Mouse (Mus musculus) regulatory T cell (primary cell): ENCODE measurements around the gene Spsb3.

Experiments used
- in situ Hi-C: fragments of 300-600 bp; cut with MboI, MseI; formaldehyde crosslinking; loops from one replicate; pipeline ENCODE4 v1.15.1; 2025; ENCODE audit warnings: high pct_unique_total_duplicates

The Spsb3 gene

DNA sequence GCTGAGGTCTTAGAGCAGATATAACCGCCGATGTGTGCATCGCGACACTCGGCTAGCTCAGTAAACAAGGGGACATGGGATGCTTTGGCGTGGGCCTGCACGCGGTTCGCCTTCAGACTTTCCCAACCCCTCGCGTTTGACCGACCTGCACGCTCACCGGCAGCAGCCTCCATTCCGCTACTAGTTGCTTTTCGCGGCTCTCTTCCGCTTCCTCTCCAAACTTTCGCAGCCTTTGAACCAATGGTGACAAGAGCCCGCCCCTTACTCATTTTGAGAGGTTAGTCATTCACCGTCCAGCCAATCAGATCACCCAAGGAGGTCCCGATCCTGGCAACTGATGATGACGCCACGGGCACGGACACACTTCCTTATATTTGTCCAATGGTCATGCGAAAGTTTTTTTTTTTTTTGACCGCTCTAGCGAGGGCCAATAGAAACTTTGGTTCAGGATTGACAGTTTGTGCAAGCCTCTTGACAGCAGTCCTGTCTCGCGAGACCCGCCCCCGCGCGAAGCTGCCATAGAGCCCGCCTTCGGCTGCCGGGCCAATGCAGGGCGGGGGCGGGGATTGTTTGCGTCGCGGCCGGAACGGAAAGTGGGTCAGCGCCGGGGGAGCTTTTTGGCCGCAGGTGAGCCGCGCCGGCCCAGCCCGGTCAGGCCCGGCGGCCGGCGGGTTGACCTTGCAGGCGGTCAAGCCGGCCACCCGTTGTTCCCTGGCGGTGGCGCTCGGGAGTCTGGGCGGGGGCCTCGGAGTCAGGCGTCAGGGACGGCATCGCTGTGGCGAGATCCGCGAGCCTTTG lies at the start of gene Spsb3, which contains the start of gene Nubp2:
Spsb3 (plus strand) TSS at position 510 of the 798 bp plus-strand sequence.
Nubp2 (minus strand) TSS at position 216 of the 798 bp plus-strand sequence.
- in situ Hi-C loops, result no loop called here

DNA sequence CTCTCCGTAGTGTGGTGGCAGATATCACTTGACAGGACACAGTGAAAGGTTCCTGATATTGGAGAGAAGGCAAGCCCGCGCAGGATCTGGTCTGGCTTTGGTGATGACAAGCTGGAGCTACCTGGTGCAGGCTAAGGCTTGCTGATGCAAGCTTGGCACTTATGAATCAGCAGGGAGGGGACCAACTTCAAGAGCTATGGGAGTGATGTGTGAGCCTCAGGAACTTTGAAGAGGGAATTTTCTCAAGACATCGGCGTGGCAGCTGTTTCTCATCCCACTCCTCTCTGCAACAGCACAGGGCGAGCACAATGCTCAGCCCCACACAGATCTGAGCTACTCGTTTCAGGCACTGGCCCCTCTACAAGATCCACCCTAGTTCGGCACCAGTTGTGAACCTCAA lies 46.6 kb upstream of the Spsb3 start, which contains the start of gene Hagh:
Hagh (plus strand) TSS at position 302 of the 400 bp plus-strand sequence.
- in situ Hi-C loops, result no loop called here

DNA sequence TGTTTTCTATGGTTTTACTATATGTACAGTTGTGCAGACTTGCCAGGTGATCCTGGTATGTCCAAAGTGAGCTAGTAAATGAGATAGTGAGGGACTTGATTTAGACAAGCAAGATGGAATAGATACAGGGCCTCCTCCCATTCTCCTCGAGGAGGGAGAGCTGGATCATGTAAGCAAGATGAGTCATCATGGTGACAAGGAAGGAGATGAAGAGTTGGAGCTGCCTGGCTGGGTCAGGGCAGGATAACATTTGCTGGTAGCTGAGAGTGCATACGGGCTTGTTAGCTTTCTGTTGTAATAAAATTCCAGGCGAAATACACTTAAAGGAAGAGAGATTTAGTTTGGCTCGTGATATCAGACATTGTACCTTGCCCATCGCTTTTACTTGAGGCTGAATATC lies 46.1 kb upstream of the Spsb3 start:
- in situ Hi-C loops, result no loop called here

DNA sequence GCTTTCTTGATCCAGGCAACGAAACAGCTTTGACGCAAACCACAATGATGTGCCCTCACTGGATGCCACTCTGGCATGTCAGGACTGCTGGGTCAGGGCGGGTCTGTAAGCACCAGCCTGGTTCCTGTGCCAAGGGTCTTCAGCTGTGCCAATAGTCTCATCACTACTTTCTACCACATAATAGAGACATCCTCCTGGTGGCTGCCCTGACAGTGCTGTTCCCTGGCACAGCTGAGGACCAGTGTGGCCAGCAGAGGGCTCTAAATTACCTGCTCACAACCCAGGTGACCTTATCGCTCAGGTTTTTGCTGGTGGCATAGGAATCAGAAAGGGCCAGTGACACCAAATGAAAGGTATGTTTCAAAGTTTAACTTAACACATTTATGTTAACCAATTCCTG lies 45.3 kb upstream of the Spsb3 start:
- in situ Hi-C loops, result no loop called here

DNA sequence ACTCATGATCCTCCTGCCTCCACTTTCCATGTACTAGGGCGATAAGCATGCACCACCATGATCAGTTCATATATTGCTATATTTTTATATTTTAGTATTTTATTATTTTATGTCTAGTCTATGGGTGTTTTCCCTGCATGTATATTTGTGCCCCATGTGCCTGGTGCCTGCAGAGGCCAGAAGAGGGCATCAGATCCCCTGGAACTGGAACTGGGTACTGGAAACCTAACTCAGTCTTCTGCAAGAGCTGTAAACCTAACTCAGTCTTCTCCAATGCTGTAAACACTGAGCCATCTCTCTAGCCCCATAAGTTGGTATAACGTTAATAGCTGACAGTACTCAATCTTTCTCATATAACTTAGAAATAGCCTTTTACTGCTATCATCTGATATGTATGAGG lies 43.8 kb upstream of the Spsb3 start:
- in situ Hi-C loops, result no loop called here

DNA sequence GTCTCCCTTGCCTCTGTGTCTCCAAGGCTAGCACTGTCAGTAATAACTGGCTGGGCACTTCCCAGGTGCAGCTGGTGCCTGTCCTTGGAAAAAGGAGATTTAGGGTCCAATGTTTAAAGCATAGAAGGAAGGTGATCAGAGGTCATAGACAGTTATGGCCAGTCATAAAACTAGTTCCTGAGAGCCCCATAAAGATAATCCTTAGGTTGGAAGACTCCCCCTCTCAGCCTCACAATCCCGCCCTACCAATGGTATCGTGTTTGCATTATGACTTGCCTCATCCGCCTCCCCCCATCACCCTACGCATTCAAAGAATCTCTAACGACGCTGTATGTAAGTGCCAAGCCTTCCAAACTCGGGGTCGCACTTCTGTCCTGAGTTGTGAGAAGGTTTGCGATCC lies 41.9 kb upstream of the Spsb3 start:
- in situ Hi-C loops, result no loop called here

DNA sequence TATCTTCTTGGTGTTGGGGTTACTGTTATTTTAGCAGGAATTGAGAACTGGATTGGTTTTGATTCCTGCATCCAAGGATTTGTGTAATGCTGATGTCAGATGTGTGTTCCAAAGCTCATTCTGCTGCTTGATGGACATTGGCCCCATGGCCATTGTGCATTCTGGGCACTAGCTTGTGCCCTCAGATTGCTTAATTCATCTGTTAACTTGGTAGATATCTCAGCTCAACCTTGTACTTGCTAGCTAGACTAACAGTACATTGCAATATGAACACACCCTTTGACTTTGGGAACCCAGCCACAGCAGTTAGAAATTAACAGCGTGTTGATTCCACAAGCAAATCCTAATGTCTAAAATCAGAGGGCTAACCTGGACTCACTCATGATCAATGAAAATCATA lies 39.1 kb upstream of the Spsb3 start:
- in situ Hi-C loops, result no loop called here

DNA sequence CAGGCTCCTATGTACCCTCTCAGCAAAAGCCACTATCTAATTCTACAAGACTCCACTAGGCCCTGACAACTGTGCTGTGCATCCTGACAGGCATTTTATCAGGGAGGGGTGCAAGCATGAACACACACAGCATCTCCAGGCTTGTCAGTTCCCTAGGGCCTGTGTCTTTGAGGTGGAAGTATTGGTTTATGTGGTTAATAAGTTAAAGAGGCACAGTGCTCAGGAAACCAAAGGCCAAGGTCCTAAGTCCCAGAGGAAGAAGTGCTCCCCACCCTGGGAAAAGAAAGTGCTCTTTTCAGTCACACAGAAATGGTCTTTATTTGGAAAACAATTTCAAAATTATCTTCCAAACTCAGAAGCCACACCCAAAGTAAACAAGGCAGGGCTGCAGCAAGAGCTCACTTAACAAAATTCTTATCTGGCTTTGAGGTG lies 37.8 kb upstream of the Spsb3 start:
- in situ Hi-C loops, result no loop called here

DNA sequence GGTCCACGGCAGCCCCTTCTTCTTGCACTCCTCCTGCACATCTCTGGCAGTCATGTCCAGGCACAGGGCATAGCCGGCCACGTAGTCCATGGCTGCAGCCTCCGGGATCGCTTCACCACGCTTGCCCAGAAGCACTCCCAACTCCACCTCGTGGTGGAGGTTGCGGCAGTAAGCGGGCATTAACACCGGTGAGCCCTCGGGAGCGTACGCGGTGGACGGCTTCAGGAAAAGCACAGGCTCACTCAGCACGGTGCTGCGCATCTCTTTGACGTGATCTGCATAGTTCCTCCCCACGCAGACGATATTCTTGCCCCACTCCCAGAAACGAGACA lies 36.7 kb upstream of the Spsb3 start:
- in situ Hi-C loops, result loop anchor here (5.0 kb wide), 1 partner anchor 43 kb away; no protein-coding TSS in a partner anchor

DNA sequence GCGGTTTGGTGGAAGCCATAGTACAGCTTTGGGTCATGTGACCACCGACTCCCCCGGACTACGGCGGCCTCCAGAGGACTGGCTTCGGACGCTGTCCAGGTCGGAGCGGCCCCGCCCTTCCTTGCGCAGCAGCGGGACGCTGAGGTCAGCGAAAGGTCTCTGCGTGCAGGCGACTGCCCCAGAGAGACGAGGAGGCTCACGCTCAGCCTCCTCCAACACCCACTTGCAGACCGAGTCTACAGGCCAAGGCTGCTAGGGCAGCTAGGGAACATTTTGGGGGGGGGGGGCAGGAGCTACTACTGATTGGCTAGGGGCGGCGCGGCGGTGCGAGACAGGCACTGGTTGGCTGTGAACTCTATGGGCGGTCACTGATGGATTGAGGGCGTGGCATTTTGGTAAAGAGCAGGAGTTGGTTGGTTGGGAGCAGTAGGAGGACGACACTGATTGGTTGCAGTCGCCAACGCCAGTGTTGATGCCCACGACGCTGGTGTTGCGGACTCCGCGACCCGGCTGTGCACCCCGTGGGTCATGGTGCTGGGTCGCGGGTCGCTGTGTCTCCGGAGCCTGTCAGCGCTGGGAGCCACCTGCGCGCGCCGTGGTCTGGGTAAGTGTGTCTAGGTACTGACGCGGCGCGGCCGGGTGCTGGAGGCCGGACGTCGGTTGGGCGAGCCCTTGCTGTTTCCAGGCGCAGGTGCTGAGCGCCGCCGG lies 36.2 kb upstream of the Spsb3 start, which contains the start of gene Fahd1:
Fahd1 (minus strand) TSS at position 300 of the 708 bp plus-strand sequence.
- in situ Hi-C loops, result loop anchor here (5.0 kb wide), 1 partner anchor 42 kb away; no protein-coding TSS in a partner anchor

DNA sequence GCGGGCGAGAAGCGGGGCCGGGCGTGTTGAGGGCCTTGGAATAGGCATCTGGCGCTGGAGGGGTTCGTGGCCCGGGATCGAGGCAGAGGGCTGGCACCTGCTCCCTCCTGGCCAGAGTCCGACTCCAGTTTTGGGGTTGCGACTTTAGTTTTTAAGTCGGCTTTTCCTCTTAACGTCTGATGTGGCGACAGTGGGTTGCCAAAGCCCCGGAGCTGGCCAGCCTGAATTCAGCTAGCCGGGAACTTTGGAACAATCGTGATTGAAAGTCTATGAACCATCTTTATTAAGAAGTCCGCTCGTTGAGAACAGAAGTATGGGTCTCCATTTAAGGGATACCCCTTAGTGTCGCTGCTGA lies 35.7 kb upstream of the Spsb3 start:
- in situ Hi-C loops, result loop anchor here (5.0 kb wide), 1 partner anchor 42 kb away; no protein-coding TSS in a partner anchor

DNA sequence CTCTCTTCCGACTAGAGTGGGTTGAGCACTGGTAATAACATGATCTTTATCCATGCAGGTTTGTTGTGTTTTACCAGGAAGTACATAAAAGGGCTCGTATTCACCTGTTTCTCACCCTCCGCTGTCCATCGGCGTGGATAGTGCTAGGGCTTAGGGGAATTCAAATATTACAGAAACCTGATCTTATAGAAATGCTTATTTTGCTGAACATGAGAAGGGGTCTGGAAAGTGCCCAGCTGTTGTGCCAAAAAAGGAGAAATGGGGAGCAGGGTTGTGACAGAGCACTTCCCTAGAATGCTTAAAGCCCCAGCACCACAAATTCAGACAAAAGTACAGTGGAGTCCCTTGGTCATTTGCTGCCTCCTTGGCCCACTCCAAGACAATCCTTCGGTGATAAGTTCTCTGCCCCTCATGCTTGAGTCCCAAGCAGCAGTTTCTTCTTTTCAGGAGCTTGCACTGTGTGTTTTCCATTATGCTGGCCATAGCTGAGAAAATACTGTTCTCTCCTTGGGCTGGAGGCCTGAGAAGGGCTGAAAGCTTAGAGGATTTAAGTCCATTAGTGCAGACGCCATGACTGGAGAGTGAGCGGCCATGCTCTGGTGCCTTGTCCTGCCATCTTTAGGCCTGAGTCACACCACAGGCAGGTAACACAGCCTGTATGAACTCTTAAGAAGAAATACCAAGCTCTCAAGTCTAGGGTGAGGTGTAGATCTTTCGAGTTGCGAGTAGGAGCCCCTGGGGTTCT lies 34.9 kb upstream of the Spsb3 start:
- in situ Hi-C loops, result loop anchor here (5.0 kb wide), 1 partner anchor 41 kb away; no protein-coding TSS in a partner anchor

DNA sequence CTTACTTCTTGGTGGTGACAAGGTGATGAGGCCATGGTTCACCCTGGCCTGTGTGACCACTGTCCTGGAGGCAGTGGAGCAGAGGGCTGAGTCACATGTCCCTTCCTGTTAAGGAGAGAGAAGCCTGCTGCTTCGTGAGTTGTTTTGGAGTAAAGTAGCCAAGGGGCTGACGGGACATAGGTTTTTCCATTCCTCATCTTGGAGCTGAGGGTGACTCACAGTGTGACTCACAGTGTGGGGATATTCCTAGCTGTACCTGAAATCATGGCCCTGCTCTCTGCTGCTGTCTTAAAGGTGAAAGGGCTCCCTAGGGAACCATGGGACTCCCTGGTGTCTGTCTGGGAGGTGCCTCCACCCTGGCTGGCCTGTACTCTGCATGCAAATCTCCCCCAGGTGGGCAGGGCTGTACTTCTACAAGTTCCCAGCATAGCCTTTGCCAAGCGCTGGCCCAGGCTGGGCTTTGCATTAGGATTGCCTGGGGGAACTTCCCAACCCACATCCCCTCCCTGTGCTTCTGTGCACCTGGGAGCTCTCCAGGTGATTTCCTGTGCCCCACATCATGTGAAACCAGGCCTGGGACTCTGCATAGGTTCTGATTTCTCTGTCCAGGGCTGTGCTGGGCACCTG lies 30.5 kb upstream of the Spsb3 start:
- in situ Hi-C loops, result no loop called here

DNA sequence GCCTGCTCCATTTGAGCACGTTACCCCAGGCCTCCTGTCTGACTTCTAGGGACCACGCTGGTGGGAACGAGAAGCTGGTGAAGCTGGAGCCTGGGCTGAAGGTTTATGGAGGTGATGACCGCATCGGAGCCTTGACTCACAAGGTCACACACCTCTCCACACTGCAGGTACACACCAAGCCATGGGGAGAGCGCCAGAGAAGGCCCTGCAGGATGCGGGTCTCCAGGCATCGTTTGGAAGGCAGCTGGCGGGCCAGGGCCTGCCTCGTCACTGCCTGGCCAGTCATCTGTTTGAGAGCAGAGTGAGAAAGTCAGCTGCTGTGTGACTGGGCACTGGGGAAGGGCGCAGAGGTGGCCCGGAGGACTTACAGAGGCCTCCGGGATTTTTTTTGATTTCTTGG lies 29.9 kb upstream of the Spsb3 start:
- in situ Hi-C loops, result no loop called here

DNA sequence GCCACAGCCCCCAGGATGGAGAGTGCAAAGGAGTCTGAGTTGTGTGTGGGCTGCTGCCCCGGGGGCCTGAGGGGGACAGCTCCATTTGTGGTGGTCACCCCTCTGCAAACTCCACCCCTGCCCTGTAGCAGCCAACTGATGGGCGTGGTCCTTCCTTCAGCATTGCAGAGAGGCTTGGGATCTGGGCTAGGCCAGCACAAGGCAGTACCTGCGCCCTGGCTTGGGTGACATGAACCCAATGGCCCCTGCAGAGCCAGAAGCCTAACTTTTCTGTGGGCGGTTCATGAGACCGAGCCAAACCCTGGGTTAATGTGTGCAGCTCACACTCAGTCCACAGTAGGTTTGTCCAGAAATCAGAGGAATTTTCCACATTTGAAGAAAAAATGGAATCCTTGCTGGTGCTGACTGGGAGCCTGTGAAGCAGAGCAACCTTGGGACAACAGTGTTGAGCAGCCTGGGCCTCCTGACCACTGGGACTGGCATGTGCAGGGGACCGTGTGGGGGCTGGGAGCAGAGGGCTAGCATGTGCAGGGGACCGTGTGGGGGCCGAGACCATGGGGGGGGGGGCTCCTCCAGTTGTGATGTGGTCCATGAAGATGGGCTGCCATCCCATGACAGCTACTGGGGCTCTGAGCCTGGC lies 28.5 kb upstream of the Spsb3 start:
- in situ Hi-C loops, result no loop called here

DNA sequence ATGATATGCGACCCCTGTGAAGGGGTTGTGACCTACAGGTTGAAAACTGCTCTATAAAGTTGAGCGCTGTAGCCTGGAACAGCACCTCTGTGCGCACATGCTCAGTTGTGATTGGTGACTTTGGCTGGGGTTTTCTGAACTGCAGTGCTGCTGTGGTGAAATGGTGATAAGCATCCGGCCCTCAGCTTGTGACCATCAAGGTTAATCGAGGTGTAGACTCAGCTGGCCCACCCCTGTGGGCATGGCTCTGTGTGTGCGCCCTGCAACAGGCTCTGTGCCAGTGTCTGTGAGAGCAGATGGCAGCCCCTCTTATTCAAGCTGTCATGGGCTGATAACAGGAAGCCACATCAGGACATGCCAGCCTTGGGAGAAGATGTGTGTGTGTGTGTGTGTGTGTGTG lies 27.5 kb upstream of the Spsb3 start:
- in situ Hi-C loops, result no loop called here

DNA sequence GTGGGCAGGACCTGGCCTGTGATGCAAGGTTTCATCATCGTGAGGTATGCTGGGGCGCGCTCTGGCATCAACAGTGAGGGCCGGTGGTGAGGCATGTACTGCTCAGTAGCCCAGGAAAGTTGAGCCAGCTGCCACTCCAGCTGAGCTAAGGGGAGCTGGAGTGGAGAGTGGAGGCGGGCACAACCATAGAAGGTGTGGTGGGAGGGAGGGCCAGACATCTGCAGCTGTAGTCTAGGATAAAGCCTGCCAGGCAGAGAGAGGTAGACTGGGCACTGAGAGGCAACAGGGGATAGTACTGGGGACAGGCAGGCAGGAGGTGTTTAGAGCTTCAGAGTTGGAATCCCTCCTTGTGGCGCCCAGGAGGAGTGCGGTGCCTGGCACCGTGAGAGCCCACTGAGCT lies 26.4 kb upstream of the Spsb3 start:
- in situ Hi-C loops, result no loop called here

DNA sequence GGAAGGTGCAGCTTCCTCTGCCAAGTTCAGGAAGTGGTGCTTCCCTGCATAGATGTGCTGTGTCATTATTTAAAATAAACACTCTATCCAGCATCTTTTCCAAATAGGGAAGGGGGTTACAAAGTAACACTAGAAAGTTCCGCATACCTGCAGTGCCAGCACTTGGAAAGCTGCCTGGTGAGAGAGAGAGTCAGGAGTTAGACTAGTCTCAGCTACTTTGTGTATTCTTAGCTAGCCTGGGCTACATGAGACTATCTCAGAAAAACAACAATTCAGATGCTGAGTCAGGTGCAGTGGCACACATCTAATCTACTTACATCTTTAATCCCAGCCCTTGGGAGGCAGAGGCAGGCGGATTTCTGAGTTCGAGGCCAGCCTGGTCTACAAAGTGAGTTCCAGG lies 24.7 kb upstream of the Spsb3 start:
- in situ Hi-C loops, result no loop called here

DNA sequence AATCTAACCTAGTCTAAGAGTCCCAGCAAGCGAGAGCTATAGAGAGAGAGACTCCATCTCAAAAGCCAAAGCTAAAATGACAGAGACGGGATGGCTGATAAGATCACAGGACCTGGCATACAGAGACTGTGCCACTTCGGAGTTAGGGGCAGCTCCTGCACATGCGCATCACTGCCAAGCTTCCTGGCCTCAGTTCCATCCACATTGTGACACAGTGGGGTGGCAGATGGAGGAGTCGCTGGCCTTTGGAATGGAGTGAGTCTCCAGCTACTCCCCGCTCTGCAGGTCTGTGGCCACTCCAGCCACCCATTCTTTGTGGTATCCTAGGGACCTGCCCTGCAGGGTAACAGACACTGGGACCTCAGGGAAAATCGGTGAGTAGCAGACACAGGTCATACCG lies 20.7 kb upstream of the Spsb3 start, which contains the start of gene Igfals:
Igfals (plus strand) TSS at position 222 of the 400 bp plus-strand sequence.
- in situ Hi-C loops, result no loop called here

DNA sequence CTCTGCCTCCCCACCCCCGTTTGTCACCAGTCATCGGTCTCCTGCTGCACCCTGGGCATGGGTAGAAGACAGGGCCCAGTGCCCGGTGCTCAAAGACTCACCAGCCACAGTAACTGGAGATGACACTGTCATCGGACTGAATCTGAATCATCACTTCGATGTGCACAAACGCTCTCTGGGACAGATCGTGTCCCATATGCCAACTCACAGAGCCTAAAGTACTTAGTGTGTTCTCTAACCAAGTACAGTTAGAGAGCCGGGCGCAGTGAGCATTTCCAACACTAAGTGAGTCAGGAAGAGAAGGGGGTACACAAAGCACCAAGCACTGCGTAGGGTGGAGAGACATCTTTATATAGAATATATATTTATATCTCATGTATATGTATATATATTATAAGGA lies 18.5 kb upstream of the Spsb3 start:
- in situ Hi-C loops, result no loop called here
